Mouse (Mus musculus): Measurements from ENCODE around the gene Tshz2. TPM values are rescaled to one million over a fixed set of nuclear protein-coding genes. Genes with fewer than 3 reads are reported as not detected.
A peak's percentile ranks its signal among the peaks of the same experiment; 100 is the strongest.

The Tshz2 gene
- total RNA-seq, 2 experiments from 2014 or later = not detected

DNA sequence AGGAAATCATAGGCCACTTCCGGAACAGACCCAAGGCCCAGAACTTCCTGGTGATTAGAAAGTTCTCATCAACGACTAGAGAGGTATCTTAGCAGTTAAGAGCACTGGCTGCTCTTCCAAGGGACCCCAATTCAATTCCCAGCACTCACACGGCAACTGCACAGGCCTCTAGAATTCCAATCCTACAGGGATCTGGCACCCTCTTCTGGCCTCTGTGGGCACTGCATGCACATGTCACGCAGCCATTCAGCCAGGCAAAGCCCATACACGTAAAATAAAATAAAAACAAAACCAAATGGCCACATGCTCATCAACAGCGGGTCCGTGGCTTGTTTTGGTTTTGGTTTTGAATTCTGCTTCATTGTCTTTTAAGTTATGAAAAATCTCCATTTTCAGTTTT is 395.0 kb downstream of the Tshz2 start:
- ATAC-seq (replicated peaks; ENCODE audit: poor library complexity, severe bottlenecking) = no peak

- no peak for ATAC-seq (replicated peaks; ENCODE audit: poor library complexity, severe bottlenecking)
These were observed 395.9 kb downstream of the Tshz2 start for GRCm38 (mm10) chr2:170028488-170029303.

DNA sequence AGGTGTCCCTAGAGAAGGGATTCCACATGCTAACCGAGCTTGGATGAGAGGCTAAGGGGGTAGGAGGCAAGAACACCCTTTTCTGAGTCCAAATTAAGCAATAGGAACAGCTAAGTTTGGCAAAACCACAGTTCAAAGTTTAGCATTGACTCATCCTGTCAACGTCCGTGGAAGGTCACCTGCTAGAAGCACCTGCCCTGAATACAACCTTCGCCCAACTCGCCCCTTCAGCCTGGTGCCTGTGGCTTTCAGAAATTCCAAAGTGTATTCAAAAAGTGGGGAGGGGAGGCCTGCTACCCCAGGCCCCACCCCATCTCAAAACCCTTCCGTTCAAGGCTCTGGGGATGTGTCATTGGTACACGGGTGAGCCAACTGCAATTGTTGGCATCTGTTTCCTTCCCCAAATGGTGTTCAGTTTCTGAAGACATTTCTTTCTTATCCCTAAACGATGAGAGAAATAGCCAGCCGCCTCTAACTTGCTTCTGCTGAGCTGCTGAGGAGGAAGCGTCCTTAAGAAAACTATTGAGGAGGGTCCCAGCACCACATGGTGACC is 396.6 kb downstream of the Tshz2 start:
- peak; percentile 70 for ATAC-seq (replicated peaks; ENCODE audit: poor library complexity, severe bottlenecking)

- no peak for ATAC-seq (replicated peaks; ENCODE audit: poor library complexity, severe bottlenecking)
These were observed 398.4 kb downstream of the Tshz2 start for GRCm38 (mm10) chr2:170031226-170031625.

DNA sequence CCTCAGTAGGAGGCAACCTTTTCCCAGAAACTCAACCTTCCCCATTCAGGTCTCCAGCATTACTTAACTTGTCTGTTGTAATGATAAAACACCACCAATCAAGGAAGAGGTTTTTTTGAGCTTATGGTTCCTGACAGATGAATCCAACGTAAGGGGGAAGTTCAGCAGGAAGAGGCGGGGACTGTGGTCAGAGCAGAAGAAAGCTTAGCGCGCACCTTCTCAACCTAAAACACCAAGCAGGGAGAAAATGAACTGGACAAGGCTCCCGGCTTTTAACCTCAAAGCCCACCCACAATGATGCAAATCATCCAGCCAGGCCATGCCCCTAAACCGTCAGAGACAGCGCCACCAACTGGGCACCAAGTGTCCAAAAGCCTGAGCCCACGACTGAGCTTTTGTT is 399.1 kb downstream of the Tshz2 start:
- peak; percentile 64 for ATAC-seq (replicated peaks; ENCODE audit: poor library complexity, severe bottlenecking)

DNA sequence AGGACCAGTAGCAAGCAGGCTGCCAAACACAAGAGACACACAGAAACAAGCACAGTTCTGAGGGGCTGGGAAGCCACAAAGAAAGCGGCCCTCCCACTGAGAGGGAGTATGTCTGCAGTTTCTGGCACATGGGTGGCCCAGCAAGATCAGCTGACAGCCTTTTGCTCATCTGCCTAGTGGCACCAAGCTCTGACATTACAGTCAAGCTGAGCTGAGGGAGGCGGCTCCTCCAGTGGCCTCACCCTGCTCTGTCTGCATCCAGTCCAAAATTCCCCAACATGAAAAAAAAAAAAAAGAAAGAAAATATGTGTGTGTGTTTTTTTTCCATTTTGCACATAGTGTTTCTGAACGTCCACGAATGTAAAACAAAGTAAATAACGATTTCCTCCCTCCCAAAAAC is 400.4 kb downstream of the Tshz2 start:
- no peak for ATAC-seq (replicated peaks; ENCODE audit: poor library complexity, severe bottlenecking)

GRCm38 (mm10) chr2:170034794-170035193 is 402.0 kb downstream of the Tshz2 start:
- ATAC-seq (replicated peaks; ENCODE audit: poor library complexity, severe bottlenecking) = no peak

DNA sequence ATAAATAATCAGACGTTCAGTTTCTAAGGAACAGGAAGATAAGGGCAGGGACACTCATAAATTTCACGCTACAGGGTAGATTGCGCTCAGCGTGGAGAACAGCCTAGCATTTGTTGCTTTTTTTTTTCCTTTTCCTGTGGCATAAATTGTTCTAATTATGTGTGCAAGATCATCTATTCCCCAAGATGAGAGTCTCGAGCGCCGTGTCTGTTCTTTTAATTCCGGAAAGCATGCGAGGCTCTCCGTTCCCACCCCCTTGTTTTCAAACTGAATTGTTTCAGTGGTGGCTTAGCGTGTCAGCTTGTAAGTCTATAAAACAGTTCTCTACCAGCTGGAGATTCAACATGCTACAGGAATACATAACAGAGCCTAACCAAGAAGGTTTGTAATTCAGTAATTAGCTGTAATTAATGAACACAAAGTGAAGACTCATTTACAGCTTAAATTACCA is 404.0 kb downstream of the Tshz2 start:
- no peak for ATAC-seq (replicated peaks; ENCODE audit: poor library complexity, severe bottlenecking)

DNA sequence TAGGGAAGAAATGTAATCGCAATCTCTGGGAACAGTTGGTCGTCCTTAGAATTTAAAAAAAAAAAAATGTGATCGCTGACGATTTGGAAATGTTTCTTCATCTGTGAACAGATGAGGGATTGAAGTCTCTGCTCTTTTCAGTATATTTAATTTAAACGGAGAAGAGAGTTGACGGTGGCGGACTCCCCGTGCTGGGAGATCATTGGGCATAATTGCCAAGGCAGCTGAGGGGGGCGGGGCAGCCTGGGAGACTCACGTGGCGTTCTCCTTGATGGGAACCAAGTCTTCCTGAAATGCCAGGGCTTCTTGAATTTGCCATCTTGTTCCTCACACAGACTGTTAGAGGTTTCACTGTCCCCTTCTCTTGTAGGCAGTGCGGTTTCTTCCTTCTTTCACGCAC is 404.5 kb downstream of the Tshz2 start:
- no peak for ATAC-seq (replicated peaks; ENCODE audit: poor library complexity, severe bottlenecking)

GRCm38 (mm10) chr2:170039772-170040171 is 407.0 kb downstream of the Tshz2 start:
- ATAC-seq (replicated peaks; ENCODE audit: poor library complexity, severe bottlenecking) = no peak

GRCm38 (mm10) chr2:170041101-170041500 is 408.3 kb downstream of the Tshz2 start:
- ATAC-seq (replicated peaks; ENCODE audit: poor library complexity, severe bottlenecking) = no peak

DNA sequence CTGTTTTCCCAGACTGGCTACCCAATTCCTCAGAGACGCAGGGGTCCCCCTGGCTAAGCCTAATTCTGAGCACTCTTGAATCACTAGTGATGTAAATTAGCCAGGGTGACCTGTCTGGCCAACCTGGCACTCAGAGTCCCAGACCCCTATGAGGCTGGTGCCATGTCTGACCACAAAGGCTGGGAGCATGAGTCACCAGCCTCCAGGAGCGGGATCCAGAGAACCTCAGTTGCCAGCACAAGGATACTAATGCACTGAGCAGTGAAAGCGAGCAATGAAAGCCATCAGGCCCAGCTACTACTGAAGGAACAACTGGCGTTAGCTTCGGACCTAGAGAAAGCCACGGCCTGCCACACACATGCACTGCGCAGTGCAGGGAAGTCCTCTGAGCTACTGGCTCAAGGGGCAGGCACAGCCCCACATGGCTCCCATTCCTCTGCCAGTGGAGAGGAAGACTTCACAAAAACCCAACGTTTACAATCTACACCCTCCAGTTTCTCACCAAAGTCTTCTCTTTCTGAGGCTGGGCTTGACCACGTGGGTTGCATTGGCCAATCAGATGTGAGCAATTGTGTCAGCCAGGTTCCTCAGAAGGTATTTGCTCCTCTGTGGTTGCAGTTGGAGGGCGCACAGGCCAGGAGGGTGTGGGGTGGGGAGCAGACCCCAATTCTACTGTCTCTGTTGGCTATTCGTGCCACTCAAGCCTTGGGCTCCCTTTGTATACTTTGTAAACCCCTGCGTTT is 409.8 kb downstream of the Tshz2 start:
- ATAC-seq (replicated peaks; ENCODE audit: poor library complexity, severe bottlenecking) = peak; percentile 52

DNA sequence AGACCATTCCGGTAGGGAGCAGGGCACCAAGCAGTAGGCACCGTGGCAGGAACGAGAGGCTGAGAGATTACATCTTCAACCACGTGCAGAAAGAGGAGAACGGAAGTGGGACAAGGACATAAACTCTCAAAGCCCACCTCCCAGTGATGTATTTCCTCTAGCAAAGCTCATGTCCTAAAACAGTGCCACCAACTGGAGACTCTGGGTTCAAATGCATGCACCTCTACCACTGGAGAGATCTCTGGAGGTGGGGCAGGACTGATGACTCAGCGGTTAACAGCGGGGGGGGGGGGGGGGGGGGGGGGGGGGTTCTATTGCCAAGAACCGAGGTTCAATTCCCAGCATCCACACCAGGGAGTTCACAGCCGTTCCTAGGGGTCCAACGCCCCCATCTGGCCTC is 410.5 kb downstream of the Tshz2 start:
- ATAC-seq (replicated peaks; ENCODE audit: poor library complexity, severe bottlenecking) = no peak

DNA sequence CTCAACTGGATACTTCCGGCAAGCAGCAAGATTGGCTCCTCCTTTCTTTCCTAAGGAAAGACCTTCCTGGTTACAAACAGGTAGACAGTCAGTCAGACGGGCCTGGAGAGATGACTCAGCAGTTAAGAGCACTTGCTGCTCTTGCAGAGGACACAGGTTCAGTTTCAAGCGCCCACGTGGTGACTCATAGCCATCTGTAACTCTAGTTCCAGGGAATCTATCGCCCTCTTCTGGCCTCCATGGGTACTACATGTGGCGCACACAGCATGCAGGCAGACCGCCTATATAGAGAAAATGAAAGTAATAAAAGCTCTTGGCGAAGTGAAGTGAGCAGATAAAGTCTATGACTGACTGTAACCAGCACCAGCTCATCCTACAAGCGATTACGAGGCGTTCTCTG is 413.1 kb downstream of the Tshz2 start:
- 0 out of 2 replicates have a peak, but pooled peaks have one; percentile 18 for ATAC-seq (replicated peaks; ENCODE audit: poor library complexity, severe bottlenecking)

DNA sequence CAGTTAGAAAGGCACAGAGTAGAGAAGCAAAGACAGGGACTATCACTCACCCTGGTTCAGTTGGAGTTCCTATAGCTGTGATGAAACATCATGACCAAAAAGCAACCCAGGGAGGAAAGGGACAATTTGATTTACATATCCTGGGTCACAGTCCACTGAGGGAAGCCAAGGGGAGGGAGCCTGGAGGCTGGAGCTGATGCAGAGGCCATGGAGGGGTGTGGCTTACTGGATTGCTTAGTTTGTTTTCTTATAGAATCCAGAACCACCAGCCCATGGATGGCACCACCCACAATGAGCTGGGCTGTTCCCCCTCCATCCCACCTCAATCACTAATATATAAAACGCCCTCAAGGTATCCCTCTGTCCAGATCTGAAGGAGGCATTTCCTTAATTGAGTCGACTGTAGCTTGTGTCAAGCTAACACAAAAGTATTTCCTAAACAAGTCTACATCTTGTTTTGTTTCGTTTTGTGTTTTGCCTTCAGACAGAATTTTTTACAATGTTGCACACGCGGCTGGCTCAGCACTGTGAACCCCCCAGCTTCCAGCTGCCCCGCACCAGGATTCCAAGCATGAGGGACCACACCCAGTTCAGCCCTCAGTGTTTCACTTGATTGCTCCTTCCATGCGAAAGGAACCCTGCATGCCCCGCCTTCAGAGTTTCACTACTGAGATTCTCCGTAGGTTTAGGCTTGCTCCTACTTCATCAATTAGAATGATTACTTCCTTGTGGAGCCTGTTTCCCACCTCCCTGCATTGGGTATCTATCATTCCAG is 413.7 kb downstream of the Tshz2 start:
- no peak for ATAC-seq (replicated peaks; ENCODE audit: poor library complexity, severe bottlenecking)

- no peak for ATAC-seq (replicated peaks; ENCODE audit: poor library complexity, severe bottlenecking)
These were observed 416.0 kb downstream of the Tshz2 start for GRCm38 (mm10) chr2:170048831-170049230.

DNA sequence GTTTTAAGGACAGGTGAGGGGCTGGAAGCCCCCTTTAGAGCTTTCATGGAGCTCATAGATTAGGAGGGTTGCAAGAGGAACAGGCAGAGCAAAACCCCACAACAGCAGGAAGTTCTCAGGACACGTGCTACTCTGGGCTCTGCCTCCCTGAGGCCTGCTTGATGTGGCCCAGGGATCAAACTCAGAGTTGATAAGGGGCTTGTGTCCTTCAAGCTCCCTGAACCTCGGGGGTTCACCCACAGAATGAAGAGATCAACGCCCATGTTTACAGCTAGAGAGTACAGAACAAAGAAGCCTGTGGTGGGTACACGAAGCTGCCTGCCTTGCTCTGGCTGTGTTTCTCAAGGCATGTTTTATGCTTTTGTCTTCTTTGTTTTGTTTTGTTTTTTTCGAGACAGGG is 417.8 kb downstream of the Tshz2 start:
- ATAC-seq (replicated peaks; ENCODE audit: poor library complexity, severe bottlenecking) = no peak

- ATAC-seq (replicated peaks; ENCODE audit: poor library complexity, severe bottlenecking) = no peak
These were observed 418.6 kb downstream of the Tshz2 start for GRCm38 (mm10) chr2:170051441-170051840.

DNA sequence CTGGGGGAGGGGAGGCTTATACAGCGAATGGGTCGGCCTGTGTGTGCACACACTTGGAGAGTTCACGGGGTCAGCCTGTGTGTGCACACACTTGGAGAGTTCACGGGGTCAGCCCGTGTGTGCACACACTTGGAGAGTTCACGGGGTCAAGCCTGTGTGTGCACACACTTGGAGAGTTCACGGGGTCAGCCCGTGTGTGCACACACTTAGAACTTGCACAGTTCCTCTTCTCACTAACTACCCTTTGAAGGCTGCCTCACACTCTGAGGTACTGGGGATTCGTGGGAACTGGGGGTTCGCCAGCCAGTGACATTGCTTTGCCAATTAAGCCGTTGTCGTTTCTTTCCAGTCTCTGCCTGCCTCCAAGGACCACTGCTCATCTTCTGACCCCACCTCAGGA is 422.1 kb downstream of the Tshz2 start:
- peak; percentile 66 for ATAC-seq (replicated peaks; ENCODE audit: poor library complexity, severe bottlenecking)

DNA sequence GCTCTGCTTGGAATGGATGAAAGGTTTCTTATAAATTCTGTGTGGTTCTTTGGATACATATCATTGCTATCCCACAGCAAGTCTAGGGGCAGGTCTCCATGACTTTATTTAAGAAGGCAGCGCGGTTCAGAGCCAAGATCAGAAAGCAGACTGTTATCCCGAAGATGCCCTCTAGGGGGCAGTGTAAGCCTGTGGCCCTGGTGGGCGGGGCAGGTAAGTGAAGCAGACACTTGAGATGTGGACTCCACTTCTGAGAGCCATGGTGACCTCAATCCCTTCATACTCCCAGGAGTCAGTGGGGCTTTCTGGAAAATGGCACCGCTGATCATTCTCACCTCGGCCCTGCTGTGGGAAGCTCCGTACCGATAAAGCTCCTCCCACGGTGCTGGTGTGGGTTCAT is 422.6 kb downstream of the Tshz2 start:
- peak; percentile 81 for ATAC-seq (replicated peaks; ENCODE audit: poor library complexity, severe bottlenecking)

DNA sequence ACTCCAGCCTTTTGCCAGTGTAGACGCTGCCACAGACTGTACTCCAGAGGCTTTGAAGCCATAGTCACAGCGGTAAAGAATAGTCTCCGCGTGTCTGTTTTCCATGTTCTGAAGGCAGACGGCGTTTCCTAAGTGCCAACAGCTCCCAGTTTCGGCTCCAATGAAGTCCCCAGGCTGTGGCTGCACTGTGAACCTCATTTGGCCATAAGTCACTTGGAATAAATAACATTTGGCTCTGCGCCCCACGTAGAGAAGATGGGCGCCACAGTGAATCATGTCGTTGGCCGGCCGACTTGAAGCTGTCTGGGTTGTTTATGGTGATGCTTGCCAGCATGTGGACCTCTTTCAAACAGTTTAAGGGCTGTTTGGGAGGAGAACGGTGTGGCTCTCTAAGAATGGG is 426.0 kb downstream of the Tshz2 start:
- no peak for ATAC-seq (replicated peaks; ENCODE audit: poor library complexity, severe bottlenecking)

Data from granulocyte monocyte progenitor cell, adult 5-6 weeks (primary cell).